Mouse (Mus musculus) testis, adult 2 months (tissue): ENCODE measurements around the gene Polg.

Experiments used
- CTCF ChIP-seq: fragments of 200-500 bp; IDR thresholded peaks from 2 replicates; pipeline ENCODE4 v1.5.1; 2012; ENCODE audit warnings: low read depth, mild to moderate bottlenecking, inconsistent platforms, low read length, moderate library complexity; ENCODE audit not compliant: control insufficient read depth, insufficient read depth, insufficient replicate concordance
- POLR2A ChIP-seq: fragments of 200-500 bp; IDR thresholded peaks from 2 replicates; pipeline ENCODE4 v1.6.1; 2012; ENCODE audit warnings: low read depth, mild to moderate bottlenecking, inconsistent platforms, low read length, moderate library complexity; ENCODE audit not compliant: control insufficient read depth

GRCm38 (mm10) chr7:79470718-79471117 lies 4.6 kb upstream of the Polg start:
- TF ChIP-seq POLR2A: no peak
- no peak for TF ChIP-seq CTCF
